Mouse (Mus musculus): ENCODE measurements around the gene Tekt5.

Tekt5 gene

GRCm38 (mm10) chr16:10394699-10395540 is at the start of gene Tekt5:
Gene Tekt5 (minus strand): TSS chr16:10395490.
- peak in 1 of 2 experiments; percentile 32 for DNase-seq (ENCODE audit: low spot score in 2 of 2)

- no peak for DNase-seq (ENCODE audit: low spot score in 2 of 2)
Observed at GRCm38 (mm10) chr16:10443723-10444122, 48.4 kb upstream of the Tekt5 start.

- DNase-seq (ENCODE audit: low spot score in 2 of 2), result no peak
Observed at GRCm38 (mm10) chr16:10441761-10442160, 46.5 kb upstream of the Tekt5 start.

GRCm38 (mm10) chr16:10441328-10441727 is 46.0 kb upstream of the Tekt5 start:
- no peak for DNase-seq (ENCODE audit: low spot score in 2 of 2)

GRCm38 (mm10) chr16:10438055-10438454 is 42.8 kb upstream of the Tekt5 start:
- DNase-seq (ENCODE audit: low spot score in 2 of 2), result no peak

GRCm38 (mm10) chr16:10436166-10436565 is 40.9 kb upstream of the Tekt5 start:
- DNase-seq (ENCODE audit: low spot score in 2 of 2), result no peak

- no peak for DNase-seq (ENCODE audit: low spot score in 2 of 2)
Observed at GRCm38 (mm10) chr16:10433344-10433743, 38.1 kb upstream of the Tekt5 start.

GRCm38 (mm10) chr16:10432387-10432786 is 37.1 kb upstream of the Tekt5 start:
- DNase-seq (ENCODE audit: low spot score in 2 of 2), result no peak

- DNase-seq (ENCODE audit: low spot score in 2 of 2), result no peak
Observed at GRCm38 (mm10) chr16:10431911-10432310, 36.6 kb upstream of the Tekt5 start.

- no peak for DNase-seq (ENCODE audit: low spot score in 2 of 2)
Observed at GRCm38 (mm10) chr16:10420447-10421054, 25.3 kb upstream of the Tekt5 start.

- no peak for DNase-seq (ENCODE audit: low spot score in 2 of 2)
Observed at GRCm38 (mm10) chr16:10417723-10418259, 22.5 kb upstream of the Tekt5 start.

GRCm38 (mm10) chr16:10416866-10417265 is 21.6 kb upstream of the Tekt5 start:
- DNase-seq (ENCODE audit: low spot score in 2 of 2), result peak in 1 of 2 experiments; percentile 20

GRCm38 (mm10) chr16:10415976-10416375 is 20.7 kb upstream of the Tekt5 start:
- DNase-seq (ENCODE audit: low spot score in 2 of 2), result peak; percentile 35 to 60

- peak; percentile 78 to 84 for DNase-seq (ENCODE audit: low spot score in 2 of 2)
Observed at GRCm38 (mm10) chr16:10411764-10412746, 16.8 kb upstream of the Tekt5 start, which contains the start of gene Nubp1. Gene Nubp1 (plus strand): TSS chr16:10411948.

- DNase-seq (ENCODE audit: low spot score in 2 of 2), result peak; percentile 59 to 74
Observed at GRCm38 (mm10) chr16:10399160-10399559, 3.9 kb upstream of the Tekt5 start.

- DNase-seq (ENCODE audit: low spot score in 2 of 2), result no peak
Observed at GRCm38 (mm10) chr16:10398755-10399154, 3.5 kb upstream of the Tekt5 start.

GRCm38 (mm10) chr16:10392587-10392986 is 2.7 kb downstream of the Tekt5 start:
- no peak for DNase-seq (ENCODE audit: low spot score in 2 of 2)

GRCm38 (mm10) chr16:10388634-10389365 is 6.5 kb downstream of the Tekt5 start:
- DNase-seq (ENCODE audit: low spot score in 2 of 2), result no peak

- DNase-seq (ENCODE audit: low spot score in 2 of 2), result no peak
Observed at GRCm38 (mm10) chr16:10385261-10385660, 10.0 kb downstream of the Tekt5 start.

- no peak for DNase-seq (ENCODE audit: low spot score in 2 of 2)
Observed at GRCm38 (mm10) chr16:10384544-10384943, 10.7 kb downstream of the Tekt5 start.

GRCm38 (mm10) chr16:10384060-10384497 is 11.2 kb downstream of the Tekt5 start:
- peak; percentile 50 to 53 for DNase-seq (ENCODE audit: low spot score in 2 of 2)
